Mouse (Mus musculus) layer of hippocampus, postnatal 25 days (tissue): ENCODE data around the gene Mtfr1l. TPM values are rescaled to one million over a fixed set of nuclear protein-coding genes. Genes with fewer than 3 reads are reported as not detected.
A peak's percentile ranks its signal among the peaks of the same experiment; 100 is the strongest.

Source experiments
- DNase-seq, 2 experiments: peaks; one replicate each; pipeline ENCODE4 v3.0.0; 2022; ENCODE audit warnings: mixed read lengths in 2 of 2, low spot score in 1 of 2; ENCODE audit errors: extremely low spot score in 1 of 2
- total RNA-seq, 2 experiments: library from RNA; stranded (reverse); gene quantifications; 2 replicates each; pipeline ENCODE4 v1.2.3; 2021

The Mtfr1l gene
- 10 to 100 TPM; 69.5 to 72.0 TPM for total RNA-seq

GRCm38 (mm10) chr4:134534932-134535786, at the start of gene Mtfr1l:
Gene Mtfr1l, minus strand, starts transcription at chr4:134535387.
- DNase-seq: peak; percentile 82 to 93

DNA sequence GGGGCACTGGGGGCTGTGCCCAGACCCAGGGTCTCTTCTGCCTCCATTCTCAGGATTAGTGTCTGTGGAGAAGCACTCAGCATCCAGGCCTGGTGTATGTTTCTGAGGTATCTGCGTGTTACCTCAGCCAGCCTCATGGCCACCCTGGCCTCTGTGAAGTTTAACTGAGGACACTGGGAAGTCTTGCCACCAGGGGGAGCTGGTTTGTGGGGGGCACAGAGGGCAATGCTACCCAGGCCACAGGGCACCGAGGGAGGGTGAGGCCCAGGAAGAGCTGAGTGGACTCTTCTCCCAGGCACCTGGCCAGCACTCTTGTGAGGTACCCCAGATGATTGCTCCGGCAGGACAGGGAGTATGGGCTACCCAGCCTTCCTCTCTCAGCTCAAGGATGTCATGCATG, 48.3 kb upstream of the Mtfr1l start:
- peak in 1 of 2 experiments; percentile 40 for DNase-seq

GRCm38 (mm10) chr4:134581365-134581764, 46.2 kb upstream of the Mtfr1l start:
- DNase-seq: no peak

DNA sequence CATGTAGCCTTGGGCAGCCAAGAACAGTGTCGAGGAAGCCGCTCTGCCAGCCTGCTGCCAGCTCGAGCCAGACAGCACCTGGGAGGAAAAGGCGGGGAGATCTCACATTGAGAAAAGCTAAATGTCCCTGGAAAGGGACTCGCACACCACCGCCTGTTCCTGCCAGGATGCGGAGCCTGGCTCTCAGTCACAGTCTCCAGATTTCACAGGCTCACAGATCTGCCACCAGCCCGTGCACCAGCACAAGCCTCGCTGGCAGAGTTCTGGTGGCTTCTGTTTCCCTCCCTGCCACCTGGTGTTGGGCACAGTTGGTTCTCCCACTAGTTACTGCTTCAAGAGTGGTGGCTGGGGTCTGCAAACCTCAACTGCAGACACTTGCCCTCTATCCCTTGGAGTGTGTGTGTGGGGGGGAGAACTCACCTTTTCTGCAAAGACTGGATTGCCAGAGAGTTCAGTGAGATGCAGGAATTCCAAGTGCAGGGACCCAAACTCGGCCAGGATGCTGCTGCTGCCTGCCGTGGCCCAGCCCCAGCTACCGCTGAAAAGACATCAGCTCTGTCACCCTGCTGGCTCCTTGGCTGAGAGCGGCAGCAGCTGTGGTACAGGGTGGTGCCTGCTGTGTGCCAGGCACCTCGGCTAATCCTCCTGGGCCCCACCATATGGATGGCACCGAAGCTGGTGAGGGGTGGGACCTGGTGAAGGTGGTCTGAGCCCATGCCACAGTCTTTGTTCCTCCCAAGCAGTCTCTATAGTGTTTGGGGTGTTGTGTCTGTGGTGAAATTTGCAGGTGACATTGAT, 45.4 kb upstream of the Mtfr1l start:
- peak; percentile 65 to 69 for DNase-seq

DNA sequence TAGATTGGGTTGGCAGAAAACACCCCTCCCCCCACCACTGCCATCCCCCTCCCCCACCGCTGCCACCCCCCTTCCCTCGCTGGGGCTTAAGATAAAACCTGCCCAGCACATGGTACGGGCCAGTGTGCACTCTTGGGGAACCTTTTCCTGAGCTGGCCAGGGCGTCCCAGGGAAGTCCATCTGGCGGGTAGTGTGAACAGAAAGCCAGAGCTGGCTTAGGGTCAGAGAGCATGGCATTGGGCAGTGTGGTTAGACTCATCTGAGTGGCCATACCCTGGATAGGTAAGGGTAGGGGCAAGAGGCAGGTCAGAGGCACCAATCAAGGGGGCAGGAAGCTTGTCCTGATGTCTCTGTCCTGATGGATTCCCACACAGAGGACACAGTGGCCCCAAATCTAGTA, 44.4 kb upstream of the Mtfr1l start:
- DNase-seq: no peak

DNA sequence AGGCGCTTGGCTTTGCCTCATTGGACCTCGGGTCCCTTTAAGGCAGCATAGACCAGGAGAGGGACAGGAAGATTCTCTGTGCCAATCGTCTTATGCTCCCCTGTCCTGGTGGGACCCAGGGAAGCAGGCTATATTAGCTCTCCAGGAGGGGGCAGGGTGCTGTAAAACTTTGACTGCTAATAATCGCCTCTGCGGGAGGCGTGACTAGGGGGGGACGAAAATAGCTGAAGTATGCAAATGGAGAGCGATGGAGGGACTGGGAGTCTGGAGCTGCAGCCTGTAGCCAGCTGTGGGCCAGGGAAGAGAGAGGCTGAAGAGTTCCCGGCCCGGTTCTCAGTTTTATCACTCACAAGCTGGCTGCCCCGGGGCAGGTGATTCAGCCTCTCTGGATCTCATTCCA, 44.0 kb upstream of the Mtfr1l start:
- no peak for DNase-seq

- peak in 1 of 2 experiments; percentile 26 for DNase-seq
Observed at GRCm38 (mm10) chr4:134578407-134578806, 43.2 kb upstream of the Mtfr1l start.

GRCm38 (mm10) chr4:134577281-134577680, 42.1 kb upstream of the Mtfr1l start:
- no peak for DNase-seq

- DNase-seq: no peak
Observed at GRCm38 (mm10) chr4:134575486-134575885, 40.3 kb upstream of the Mtfr1l start.

DNA sequence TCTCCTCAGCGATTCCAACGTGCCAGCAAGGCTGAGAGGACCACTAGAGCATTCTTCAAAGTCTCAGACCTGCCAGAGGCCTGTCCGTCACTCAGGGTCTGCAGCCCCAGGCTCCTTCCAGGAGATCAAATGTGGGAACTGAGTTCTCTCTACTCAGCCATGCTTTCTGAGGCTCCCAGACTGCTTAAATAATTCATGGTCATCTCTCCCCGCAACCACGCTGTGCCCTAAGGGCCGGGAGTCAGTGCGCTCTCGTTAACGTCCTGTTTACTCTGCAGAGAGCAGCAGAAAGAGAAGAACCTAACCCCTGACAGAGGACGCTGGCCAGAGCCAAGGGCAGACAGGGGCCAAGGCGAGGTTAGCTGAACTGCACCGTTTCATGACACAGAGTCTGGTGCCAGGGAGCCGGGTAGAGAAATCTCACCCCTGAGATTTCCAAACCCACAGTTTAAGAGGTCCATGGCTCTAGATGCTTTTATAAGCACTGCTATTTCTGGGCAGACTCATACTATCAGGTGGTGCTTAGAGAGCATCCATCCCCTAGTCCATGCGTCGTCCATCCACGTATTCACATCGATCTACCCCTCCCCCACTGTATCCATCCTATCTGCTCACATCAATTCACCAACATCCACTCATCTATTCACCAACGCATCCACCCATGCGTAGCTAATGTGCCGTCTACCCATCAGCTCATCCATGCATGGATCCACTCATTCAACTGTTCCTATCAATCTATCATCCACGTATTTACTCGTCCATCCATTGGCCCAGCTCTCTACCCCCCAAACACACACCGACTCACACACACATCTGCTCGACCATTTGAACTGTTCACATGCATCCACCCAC, 37.5 kb upstream of the Mtfr1l start:
- DNase-seq: no peak

GRCm38 (mm10) chr4:134570704-134571451, 35.7 kb upstream of the Mtfr1l start:
- DNase-seq: no peak

- DNase-seq: no peak
Observed at GRCm38 (mm10) chr4:134569831-134570230, 34.6 kb upstream of the Mtfr1l start.

- DNase-seq: no peak
Observed at GRCm38 (mm10) chr4:134569205-134569604, 34.0 kb upstream of the Mtfr1l start.

- peak in 1 of 2 experiments; percentile 20 for DNase-seq
Observed at GRCm38 (mm10) chr4:134567377-134568226, 32.4 kb upstream of the Mtfr1l start.

DNA sequence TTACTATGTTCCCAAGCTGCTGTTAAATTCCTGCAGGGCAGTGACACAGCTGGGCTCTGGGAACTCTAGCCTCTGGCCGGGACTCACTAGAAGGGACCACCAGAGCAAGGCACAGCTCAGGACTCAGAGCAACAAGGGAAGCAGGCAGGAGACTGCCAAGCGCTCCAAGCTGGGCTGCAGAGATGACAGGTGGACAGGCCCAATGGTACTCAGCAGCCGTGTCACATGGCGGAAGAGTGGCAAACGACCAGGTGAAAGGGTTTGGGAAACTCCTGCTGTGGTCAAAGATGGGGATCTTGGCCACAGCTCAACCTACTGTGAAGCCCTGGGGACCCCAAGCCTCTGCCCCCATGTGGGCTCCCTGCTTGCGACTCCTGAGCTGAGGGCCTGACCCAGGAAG, 28.9 kb upstream of the Mtfr1l start:
- no peak for DNase-seq

GRCm38 (mm10) chr4:134563624-134564023, 28.4 kb upstream of the Mtfr1l start:
- no peak for DNase-seq

DNA sequence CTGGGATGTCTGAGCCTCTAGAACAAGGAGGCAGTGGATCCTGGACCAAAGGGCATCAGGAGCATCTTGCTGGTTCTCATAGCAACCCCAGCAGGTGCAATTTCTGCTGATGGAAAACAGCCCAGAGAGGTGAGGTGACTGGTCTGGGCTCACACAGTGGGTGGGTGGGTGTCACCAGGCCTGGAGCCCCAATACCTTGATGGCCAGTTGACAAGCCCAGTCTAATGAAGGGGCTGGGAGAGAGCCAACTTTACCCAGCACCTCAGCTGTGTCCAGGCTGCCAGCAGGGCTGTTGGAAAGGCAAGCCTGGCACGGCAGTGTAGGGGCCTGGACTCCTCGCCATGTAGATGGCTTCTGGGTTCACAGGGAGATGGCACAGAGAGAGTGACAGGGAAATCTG, 26.8 kb upstream of the Mtfr1l start:
- DNase-seq: no peak

GRCm38 (mm10) chr4:134560699-134561098, 25.5 kb upstream of the Mtfr1l start:
- DNase-seq: no peak

DNA sequence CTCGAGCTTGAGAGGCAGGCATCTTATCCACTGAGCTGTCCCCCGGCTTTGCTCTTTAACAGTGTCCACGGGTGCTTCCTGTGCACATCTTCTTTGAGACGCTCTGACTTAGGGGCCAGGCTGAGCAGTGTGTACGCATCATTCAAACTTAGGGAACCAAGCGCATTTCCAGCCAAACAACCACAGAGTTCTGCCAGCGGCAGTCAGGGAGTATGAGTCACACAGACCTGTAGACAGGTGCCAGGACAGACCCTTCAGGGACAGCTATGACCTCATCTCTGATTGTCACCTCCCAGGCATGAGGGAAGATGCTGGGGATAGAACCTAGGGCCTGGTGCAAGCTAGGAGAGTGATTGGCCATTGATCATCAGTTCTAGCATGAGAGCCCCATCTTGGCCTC, 24.0 kb upstream of the Mtfr1l start:
- no peak for DNase-seq
